Mouse (Mus musculus): ENCODE measurements at regions not wholly inside any gene's neighbourhood (a gene's known extent, or its start where the extent isn't known, plus 50 kb on each side); places are given as distances from the start of the nearest gene placed in this dataset.

- no peak overlapping the region for H3K4me3 ChIP-seq (replicated peaks; ENCODE audit: low read length)
- no peak for TF ChIP-seq POLR2A (IDR thresholded peaks at IDR 0.05; ENCODE audit: borderline replicate concordance, extremely low read depth, insufficient read depth, insufficient read length)
- DNase-seq (ENCODE audit: low spot score) (no peak), ATAC-seq (ENCODE audit: low FRiP score, low read depth) (no peak)
- no peaks in the 10 kb centered on the region for H3K4me1 ChIP-seq (ENCODE audit: control insufficient read depth, insufficient read depth, low read length)
- H3K27ac ChIP-seq (replicated peaks; ENCODE audit: low read depth, low read length): no peak overlapping the region
- 96% methylated on average over 1 of the region's 1 CpGs for WGBS
- H3K9me3 ChIP-seq (ENCODE audit: control insufficient read depth, low read length): no peaks in the 10 kb centered on the region
- no peak overlapping the region for H3K9ac ChIP-seq (ENCODE audit: low read depth, low read length, severe bottlenecking)
- no peaks in the 10 kb centered on the region for H3K27me3 ChIP-seq (ENCODE audit: control insufficient read depth, insufficient read depth, low read length)
- H3K4me2 ChIP-seq (replicated peaks; ENCODE audit: low read depth, low read length, severe bottlenecking): no peak overlapping the region
- H3K36me3 ChIP-seq (ENCODE audit: control insufficient read depth, insufficient read depth, low read length): no peaks in the 10 kb centered on the region
These were observed 81.9 kb downstream of the Edem1 start for GRCm38 (mm10) chr6:108910330-108910729.

- 44% methylated on average over 7 of the region's 7 CpGs for WGBS
- H3K4me3 ChIP-seq (replicated peaks; ENCODE audit: low read length): no peak overlapping the region
- ATAC-seq (ENCODE audit: low FRiP score, low read depth) (no peak), DNase-seq (ENCODE audit: low spot score) (no peak)
- TF ChIP-seq POLR2A (IDR thresholded peaks at IDR 0.05; ENCODE audit: borderline replicate concordance, extremely low read depth, insufficient read depth, insufficient read length): no peak
- no peaks in the 10 kb centered on the region for H3K9me3 ChIP-seq (ENCODE audit: control insufficient read depth, low read length)
- no peak overlapping the region for H3K9ac ChIP-seq (ENCODE audit: low read depth, low read length, severe bottlenecking)
- no peaks in the 10 kb centered on the region for H3K27me3 ChIP-seq (ENCODE audit: control insufficient read depth, insufficient read depth, low read length)
- no peak overlapping the region for H3K4me2 ChIP-seq (replicated peaks; ENCODE audit: low read depth, low read length, severe bottlenecking)
- no peaks in the 10 kb centered on the region for H3K4me1 ChIP-seq (ENCODE audit: control insufficient read depth, insufficient read depth, low read length)
- H3K27ac ChIP-seq (replicated peaks; ENCODE audit: low read depth, low read length): no peak overlapping the region
- H3K36me3 ChIP-seq (ENCODE audit: control insufficient read depth, insufficient read depth, low read length): no peaks in the 10 kb centered on the region
These were observed 84.1 kb downstream of the Edem1 start for GRCm38 (mm10) chr6:108912539-108912938.

GRCm38 (mm10) chr6:108919372-108919913 is 91.0 kb downstream of the Edem1 start:
- no peak for TF ChIP-seq POLR2A (IDR thresholded peaks at IDR 0.05; ENCODE audit: borderline replicate concordance, extremely low read depth, insufficient read depth, insufficient read length)
- 34% methylated on average over 2 of the region's 2 CpGs for WGBS
- no peak overlapping the region for H3K27ac ChIP-seq (replicated peaks; ENCODE audit: low read depth, low read length)
- H3K9me3 ChIP-seq (ENCODE audit: control insufficient read depth, low read length): no peaks in the 10 kb centered on the region
- no peak overlapping the region for H3K4me2 ChIP-seq (replicated peaks; ENCODE audit: low read depth, low read length, severe bottlenecking)
- H3K36me3 ChIP-seq (ENCODE audit: control insufficient read depth, insufficient read depth, low read length): no peaks in the 10 kb centered on the region
- H3K27me3 ChIP-seq (ENCODE audit: control insufficient read depth, insufficient read depth, low read length): no peaks in the 10 kb centered on the region
- no peaks in the 10 kb centered on the region for H3K4me1 ChIP-seq (ENCODE audit: control insufficient read depth, insufficient read depth, low read length)
- DNase-seq (ENCODE audit: low spot score) (no peak), ATAC-seq (ENCODE audit: low FRiP score, low read depth) (no peak)
- H3K4me3 ChIP-seq (replicated peaks; ENCODE audit: low read length): no peak overlapping the region
- H3K9ac ChIP-seq (ENCODE audit: low read depth, low read length, severe bottlenecking): no peak overlapping the region

GRCm38 (mm10) chr6:108921181-108921580 is 92.7 kb downstream of the Edem1 start:
- no peak for ATAC-seq (ENCODE audit: low FRiP score, low read depth)
- DNase-seq (ENCODE audit: low spot score): peak; percentile 62
- Histone ChIP-seq H3K4me2 (replicated peaks; ENCODE audit: low read depth, low read length, severe bottlenecking) (no peak overlapping the region), H3K36me3 (ENCODE audit: control insufficient read depth, insufficient read depth, low read length) (no peaks in the 10 kb centered on the region), H3K4me3 (replicated peaks; ENCODE audit: low read length) (no peak overlapping the region), H3K9ac (ENCODE audit: low read depth, low read length, severe bottlenecking) (no peak overlapping the region), H3K27ac (replicated peaks; ENCODE audit: low read depth, low read length) (no peak overlapping the region), H3K9me3 (ENCODE audit: control insufficient read depth, low read length) (no peaks in the 10 kb centered on the region), H3K27me3 (ENCODE audit: control insufficient read depth, insufficient read depth, low read length) (no peaks in the 10 kb centered on the region), H3K4me1 (ENCODE audit: control insufficient read depth, insufficient read depth, low read length) (no peaks in the 10 kb centered on the region)
- WGBS: 85% methylated on average over 3 of the region's 3 CpGs
- TF ChIP-seq POLR2A (IDR thresholded peaks at IDR 0.05; ENCODE audit: borderline replicate concordance, extremely low read depth, insufficient read depth, insufficient read length): no peak

- TF ChIP-seq POLR2A (IDR thresholded peaks at IDR 0.05; ENCODE audit: borderline replicate concordance, extremely low read depth, insufficient read depth, insufficient read length): no peak
- DNase-seq (ENCODE audit: low spot score): no peak
- 82% methylated on average over 6 of the region's 6 CpGs for WGBS
These were observed 94.1 kb downstream of the Edem1 start for GRCm38 (mm10) chr6:108922564-108922963.

GRCm38 (mm10) chr6:108928981-108929380 is 100.5 kb downstream of the Edem1 start:
- ATAC-seq (ENCODE audit: low FRiP score, low read depth): no peak
- H3K36me3 ChIP-seq (ENCODE audit: control insufficient read depth, insufficient read depth, low read length): no peaks in the 10 kb centered on the region
- no peak for TF ChIP-seq POLR2A (IDR thresholded peaks at IDR 0.05; ENCODE audit: borderline replicate concordance, extremely low read depth, insufficient read depth, insufficient read length)

More at GRCm38 (mm10) chr6:108922564-108922963, 94.1 kb downstream of the Edem1 start:
- no peak overlapping the region for H3K4me2 ChIP-seq (replicated peaks; ENCODE audit: low read depth, low read length, severe bottlenecking)
- no peaks in the 10 kb centered on the region for H3K27me3 ChIP-seq (ENCODE audit: control insufficient read depth, insufficient read depth, low read length)
- no peak overlapping the region for H3K27ac ChIP-seq (replicated peaks; ENCODE audit: low read depth, low read length)
- H3K9ac ChIP-seq (ENCODE audit: low read depth, low read length, severe bottlenecking): no peak overlapping the region
- H3K36me3 ChIP-seq (ENCODE audit: control insufficient read depth, insufficient read depth, low read length): no peaks in the 10 kb centered on the region
- no peak overlapping the region for H3K4me3 ChIP-seq (replicated peaks; ENCODE audit: low read length)
- no peaks in the 10 kb centered on the region for H3K9me3 ChIP-seq (ENCODE audit: control insufficient read depth, low read length)
- no peaks in the 10 kb centered on the region for H3K4me1 ChIP-seq (ENCODE audit: control insufficient read depth, insufficient read depth, low read length)
- ATAC-seq (ENCODE audit: low FRiP score, low read depth): no peak

More at GRCm38 (mm10) chr6:108928981-108929380, 100.5 kb downstream of the Edem1 start:
- Histone ChIP-seq H3K4me3 (replicated peaks; ENCODE audit: low read length) (no peak overlapping the region), H3K9ac (ENCODE audit: low read depth, low read length, severe bottlenecking) (no peak overlapping the region), H3K27me3 (ENCODE audit: control insufficient read depth, insufficient read depth, low read length) (no peaks in the 10 kb centered on the region), H3K4me1 (ENCODE audit: control insufficient read depth, insufficient read depth, low read length) (no peaks in the 10 kb centered on the region), H3K9me3 (ENCODE audit: control insufficient read depth, low read length) (no peaks in the 10 kb centered on the region), H3K4me2 (replicated peaks; ENCODE audit: low read depth, low read length, severe bottlenecking) (no peak overlapping the region), H3K27ac (replicated peaks; ENCODE audit: low read depth, low read length) (no peak overlapping the region)
- no peak for DNase-seq (ENCODE audit: low spot score)
